Mouse (Mus musculus) left cerebral cortex, postnatal 36 days (tissue): ENCODE results near the gene Zfp213. TPM values are rescaled to one million over a fixed set of nuclear protein-coding genes. Genes with fewer than 3 reads are reported as not detected.

Experiments
- DNase-seq, 2 experiments: peaks; one replicate each; pipeline ENCODE4 v3.0.0; 2021 to 2022; ENCODE audit warnings: low spot score in 2 of 2, mixed read lengths in 1 of 2
- intact Hi-C: fragments of 180-260 bp; cut with DNase I; formaldehyde crosslinking; loops from one replicate; pipeline ENCODE4 v1.15.1; 2025
- total RNA-seq, 2 experiments: library from RNA; stranded (reverse); gene quantifications; 2 replicates each; pipeline ENCODE4 v1.2.3; 2021

Gene Zfp213
- total RNA-seq, 2 experiments from 2014 or later = 6.0 to 6.8 TPM

- no peak for DNase-seq
- intact Hi-C loops = no loop called here
Observed at GRCm38 (mm10) chr17:23584786-23585185, 20.7 kb upstream of the Zfp213 start.

GRCm38 (mm10) chr17:23575951-23576552 lies 12.0 kb upstream of the Zfp213 start:
- intact Hi-C loops = no loop called here
- DNase-seq = no peak

DNA sequence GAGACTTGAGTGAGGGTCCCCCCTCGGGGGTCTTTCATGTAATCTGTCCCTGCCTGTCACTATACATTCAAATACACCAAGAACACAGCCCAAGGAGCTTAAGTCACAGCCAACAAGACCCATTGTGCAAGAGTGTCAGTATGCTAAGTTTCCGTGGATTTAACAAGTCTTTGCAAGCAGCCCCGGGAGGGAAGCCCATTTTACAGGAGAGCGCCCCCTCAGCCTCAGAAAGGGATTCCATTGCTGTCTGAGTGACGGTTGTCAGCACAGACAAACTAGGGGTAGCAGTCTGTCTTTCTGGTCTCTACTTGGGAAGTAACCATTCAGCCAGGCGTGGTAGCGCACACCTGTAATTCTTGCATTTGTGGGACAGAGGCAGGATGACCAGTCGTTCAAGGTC lies 10.1 kb upstream of the Zfp213 start:
- DNase-seq = no peak
- intact Hi-C loops = no loop called here

- no peak for DNase-seq
- intact Hi-C loops = no loop called here
Observed at GRCm38 (mm10) chr17:23572059-23572458, 8.0 kb upstream of the Zfp213 start.

DNA sequence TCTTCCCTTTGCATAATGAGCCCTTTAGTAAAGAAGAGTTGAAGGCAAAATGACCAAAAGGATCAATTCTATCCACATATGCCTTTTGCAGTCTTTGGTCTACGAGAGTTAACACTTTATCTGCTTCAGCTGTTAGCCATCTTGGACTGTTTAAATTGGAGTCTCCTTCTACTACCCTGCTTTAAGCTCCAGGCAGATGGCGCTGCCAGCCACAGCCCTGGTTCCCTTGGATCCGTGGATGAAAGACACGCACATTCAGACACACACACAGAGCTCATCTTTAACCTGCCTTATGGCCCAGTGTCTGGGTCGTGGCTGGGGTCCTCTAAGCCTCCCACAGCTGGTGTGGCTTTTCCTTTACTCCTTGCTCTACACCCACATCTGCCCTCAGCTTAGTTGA lies 7.0 kb upstream of the Zfp213 start:
- no peak for DNase-seq
- intact Hi-C loops = no loop called here

GRCm38 (mm10) chr17:23570017-23570416 lies 6.0 kb upstream of the Zfp213 start:
- intact Hi-C loops = no loop called here
- DNase-seq = no peak

DNA sequence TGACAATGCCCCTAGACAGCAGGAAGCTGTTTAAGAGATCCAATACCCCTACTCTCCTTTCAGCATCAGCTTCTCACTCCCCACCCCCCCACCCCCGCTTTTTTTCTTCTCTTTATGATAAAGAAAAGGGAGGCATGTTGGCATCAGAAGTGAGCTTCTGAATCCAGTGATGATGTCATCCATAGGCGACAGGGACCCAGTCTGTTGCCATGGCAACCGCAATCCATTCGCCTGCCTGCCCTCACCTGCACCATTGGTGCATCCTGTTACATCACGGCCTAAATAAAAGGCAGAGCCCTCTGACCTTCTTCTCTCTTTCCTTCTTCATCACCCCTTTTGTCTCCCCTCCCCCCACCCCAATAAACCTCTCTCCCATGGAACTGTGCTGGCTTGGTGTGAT lies 4.3 kb upstream of the Zfp213 start:
- no peak for DNase-seq

DNA sequence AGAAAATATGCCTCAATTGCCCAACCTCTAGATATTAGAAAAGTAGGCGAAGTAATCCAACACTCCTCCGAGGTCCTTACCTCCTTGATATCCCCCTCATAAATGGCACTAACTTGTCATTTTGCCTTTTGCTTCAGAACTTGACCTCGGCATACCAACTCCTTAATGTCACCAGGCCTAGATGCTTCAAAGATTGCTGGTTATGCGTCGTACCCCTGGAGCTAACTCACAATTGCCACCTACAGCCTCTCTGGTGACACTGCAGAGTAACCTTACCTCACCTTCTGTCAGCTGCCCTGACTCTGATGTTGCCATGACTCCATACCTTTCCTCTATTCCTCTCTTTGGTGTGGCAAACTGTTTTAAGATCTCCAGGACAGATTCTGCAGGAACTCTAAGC lies 2.7 kb upstream of the Zfp213 start:
- DNase-seq = no peak
- intact Hi-C loops = loop anchor here (5.0 kb wide), 2 partner anchors 36 to 136 kb away; partner anchors contain the start of gene Zscan10

More for the DNA sequence above, 4.3 kb upstream of the Zfp213 start:
- intact Hi-C loops = loop anchor here (5.0 kb wide), 2 partner anchors 34 to 134 kb away; partner anchors contain the start of gene Zscan10

- intact Hi-C loops = no loop called here
- no peak for DNase-seq
Observed at GRCm38 (mm10) chr17:23564368-23564715, 304 bp upstream of the Zfp213 start.

DNA sequence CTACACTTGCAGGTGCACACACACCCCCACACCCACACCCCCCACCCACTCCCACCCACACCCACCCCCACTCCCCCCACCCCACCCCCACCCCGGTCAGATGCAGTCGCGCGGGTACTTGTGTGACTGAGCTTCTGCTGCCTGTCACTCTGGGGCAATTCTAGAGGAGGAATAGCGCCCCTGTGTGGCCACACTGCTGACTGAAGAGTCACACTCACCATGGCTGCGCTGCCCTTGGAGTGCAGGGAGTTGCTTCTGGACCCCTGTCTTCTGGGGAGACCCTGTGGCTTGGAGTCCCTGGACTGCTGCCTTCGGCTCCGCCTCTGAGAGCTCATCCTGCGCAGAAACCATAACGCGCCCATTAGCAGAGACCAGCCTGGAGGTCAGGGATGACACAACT lies 4.3 kb downstream of the Zfp213 start:
- intact Hi-C loops = no loop called here
- no peak for DNase-seq

- intact Hi-C loops = no loop called here
- no peak for DNase-seq
Observed at GRCm38 (mm10) chr17:23555243-23555916, 8.7 kb downstream of the Zfp213 start.

GRCm38 (mm10) chr17:23554321-23554720 lies 9.7 kb downstream of the Zfp213 start:
- intact Hi-C loops = no loop called here
- DNase-seq = no peak

DNA sequence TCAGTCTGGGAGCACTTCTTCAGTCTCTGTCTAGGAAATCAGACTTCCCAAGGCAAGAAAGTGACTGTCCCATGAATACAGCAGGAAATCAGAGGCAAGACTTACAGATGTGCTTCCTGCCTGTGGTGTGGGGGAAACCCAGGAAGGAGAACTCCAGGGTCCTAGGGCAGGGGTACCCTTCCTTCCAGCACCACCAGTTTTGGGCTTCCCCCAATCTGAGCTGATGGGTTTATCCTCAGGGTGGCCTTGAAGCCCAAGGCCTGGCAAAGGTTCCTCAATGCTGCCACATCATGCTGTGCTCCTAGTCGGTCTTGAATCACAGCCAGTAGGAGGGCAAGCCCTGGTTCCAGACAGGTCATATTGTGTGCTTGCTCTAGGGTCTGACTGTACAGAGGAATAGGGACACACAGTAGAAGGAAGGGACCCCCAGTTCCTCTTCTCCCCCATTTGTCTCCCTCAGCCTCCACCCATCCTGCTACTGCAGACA lies 10.4 kb downstream of the Zfp213 start:
- DNase-seq = no peak
- intact Hi-C loops = no loop called here

- intact Hi-C loops = no loop called here
Observed at GRCm38 (mm10) chr17:23552896-23553633, 11.0 kb downstream of the Zfp213 start.

GRCm38 (mm10) chr17:23551963-23552362 lies 12.1 kb downstream of the Zfp213 start:
- intact Hi-C loops = no loop called here

More at GRCm38 (mm10) chr17:23552896-23553633, 11.0 kb downstream of the Zfp213 start:
- DNase-seq = no peak

GRCm38 (mm10) chr17:23551416-23551815 lies 12.6 kb downstream of the Zfp213 start:
- no peak for DNase-seq
- intact Hi-C loops = no loop called here

More at GRCm38 (mm10) chr17:23551963-23552362, 12.1 kb downstream of the Zfp213 start:
- no peak for DNase-seq

GRCm38 (mm10) chr17:23550856-23551255 lies 13.2 kb downstream of the Zfp213 start:
- intact Hi-C loops = no loop called here
- DNase-seq = no peak

GRCm38 (mm10) chr17:23550188-23550791 lies 13.7 kb downstream of the Zfp213 start:
- DNase-seq = peak; percentile 93 to 98
- intact Hi-C loops = no loop called here

DNA sequence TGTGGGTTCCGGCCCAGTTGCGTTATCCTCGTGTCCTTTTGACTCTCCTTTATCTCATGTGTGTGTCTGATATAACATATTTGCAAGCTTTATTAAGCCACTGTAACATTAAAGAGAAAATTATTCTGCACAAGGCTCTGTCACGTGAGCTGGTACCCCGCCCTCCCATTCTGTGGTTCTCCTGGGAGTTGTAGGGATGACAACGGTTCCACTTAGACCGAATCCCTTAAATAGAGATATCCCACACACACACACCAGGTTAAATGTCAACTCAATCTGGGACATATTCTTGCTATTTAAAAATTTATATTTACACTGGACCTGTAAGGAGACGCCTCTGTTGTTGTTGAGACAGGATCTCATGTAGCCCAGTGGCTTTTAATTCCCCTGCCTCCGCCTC lies 14.6 kb downstream of the Zfp213 start:
- no peak for DNase-seq
- intact Hi-C loops = loop anchor here (5.0 kb wide), 2 partner anchors 357 to 1187 kb away; partner anchors contain the start of genes Zfp40, Zfp758 and Zfp944

DNA sequence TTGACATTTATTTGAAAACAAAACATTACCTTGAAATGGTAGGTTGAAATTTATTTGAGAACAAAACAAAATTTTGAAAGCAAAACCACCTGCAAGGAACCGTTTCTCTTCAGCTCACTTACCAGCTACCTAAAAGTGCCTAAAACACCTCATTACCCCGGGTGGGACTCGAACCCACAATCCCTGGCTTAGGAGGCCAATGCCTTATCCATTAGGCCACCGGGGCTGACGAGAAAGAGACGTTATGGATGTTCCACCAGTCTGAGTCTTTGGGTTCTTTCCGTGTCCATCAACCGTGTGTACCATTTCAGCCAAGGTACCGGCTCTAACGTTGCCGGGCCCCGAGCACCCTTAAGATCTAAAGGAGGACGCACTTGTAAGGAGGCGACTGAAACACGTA lies 15.4 kb downstream of the Zfp213 start:
- intact Hi-C loops = loop anchor here (5.0 kb wide), 2 partner anchors 356 to 1186 kb away; partner anchors contain the start of genes Zfp40, Zfp758 and Zfp944
- peak; percentile 85 to 90 for DNase-seq
